Mouse (Mus musculus) layer of hippocampus, adult 18-20 months (tissue): ENCODE data around the gene Lman2. TPM values are rescaled to one million over a fixed set of nuclear protein-coding genes. Genes with fewer than 3 reads are reported as not detected.

Source experiments
- DNase-seq, 2 experiments: peaks; one replicate each; pipeline ENCODE4 v3.0.0; 2022; ENCODE audit warnings: low spot score in 2 of 2
- total RNA-seq, 2 experiments: library from RNA; stranded (reverse); gene quantifications; 2 replicates each; pipeline ENCODE4 v1.2.3; 2021

The Lman2 gene
- total RNA-seq, 2 experiments from 2014 or later: 65.9 to 66.8 TPM

DNA sequence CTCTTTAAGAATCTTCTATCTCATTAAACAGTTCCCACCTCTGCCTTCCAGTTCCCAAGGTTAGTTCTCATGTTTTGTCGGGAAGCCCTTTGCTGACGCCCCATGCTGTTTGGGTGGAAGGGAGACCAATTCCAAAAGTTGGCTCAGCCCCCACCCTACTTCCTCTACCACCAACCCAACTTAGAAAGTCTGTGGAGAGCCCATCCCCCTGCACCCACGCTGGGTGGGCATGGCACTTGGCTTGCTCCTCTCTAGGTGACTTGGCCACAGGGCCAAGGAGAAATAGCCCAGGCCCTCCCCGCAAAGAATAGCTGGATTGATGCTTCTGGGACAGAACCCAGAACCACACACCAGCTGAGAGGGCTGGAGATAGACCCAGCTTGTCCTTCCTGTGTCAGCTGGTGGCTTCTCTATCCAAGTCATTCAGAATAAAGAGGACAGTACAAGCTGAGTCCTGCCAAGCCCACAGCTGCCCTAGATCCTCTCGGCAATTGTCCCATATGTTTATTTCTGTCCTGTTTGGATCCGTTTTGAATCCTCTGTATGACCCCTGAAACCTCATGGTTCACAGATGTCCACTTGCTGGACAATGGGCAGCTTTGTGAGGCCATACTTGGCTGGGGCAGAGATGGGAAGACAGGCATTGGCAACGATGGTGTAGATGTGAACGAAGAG is 8.6 kb upstream of the Lman2 start:
- DNase-seq: peak; percentile 45 to 74

DNA sequence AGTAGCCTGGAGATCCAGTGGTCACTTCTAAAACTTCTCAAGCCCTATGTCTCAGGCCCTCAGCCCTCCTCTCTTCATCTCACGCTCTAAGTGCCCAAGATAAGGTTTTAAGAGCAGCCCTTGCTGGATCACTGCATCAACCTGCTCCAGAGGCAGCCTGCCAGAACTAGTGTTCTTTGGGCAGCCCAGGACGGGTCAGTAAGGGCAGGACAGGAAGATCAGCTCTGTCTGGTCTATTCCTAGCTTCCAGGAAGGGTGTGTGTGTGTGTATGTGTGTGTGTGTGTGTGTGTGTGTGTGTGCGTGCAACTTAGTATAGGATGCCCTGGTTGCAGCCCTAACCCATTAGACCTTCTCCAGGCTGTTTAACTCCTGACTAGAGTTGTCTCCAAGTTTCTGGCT is 7.7 kb upstream of the Lman2 start:
- no peak for DNase-seq

DNA sequence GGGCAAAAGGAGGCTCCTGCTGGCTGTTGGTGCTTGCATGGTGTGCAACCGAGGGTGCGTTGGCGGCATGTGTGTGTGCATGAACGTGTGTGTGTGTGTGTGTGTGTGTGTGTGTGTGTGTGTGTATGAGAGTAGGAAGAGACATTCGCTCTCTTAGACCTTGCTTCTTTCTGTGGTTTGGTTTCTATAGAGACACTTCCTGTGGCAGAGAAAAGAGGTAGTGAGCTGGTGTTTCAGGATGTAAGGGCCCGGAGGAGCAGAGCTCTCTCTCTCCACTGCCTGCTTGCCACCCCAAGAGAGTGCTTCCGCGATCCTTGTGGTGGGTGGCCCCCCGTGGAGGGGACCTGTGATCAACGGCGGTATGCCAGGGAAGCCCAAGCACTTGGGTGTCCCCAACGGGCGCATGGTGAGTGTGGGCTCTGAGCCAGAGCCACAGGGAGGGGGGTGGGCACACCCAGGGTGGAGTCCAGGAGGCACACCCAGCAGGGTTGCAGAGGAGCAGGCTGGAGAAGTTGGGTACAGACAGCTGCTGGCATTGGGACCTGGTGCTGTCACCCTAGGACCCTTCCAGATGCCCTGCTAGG is 7.0 kb upstream of the Lman2 start, which contains the start of gene Rgs14:
Rgs14 (plus strand) TSS at position 202 of the 584 bp plus-strand sequence.
- peak; percentile 34 to 69 for DNase-seq

DNA sequence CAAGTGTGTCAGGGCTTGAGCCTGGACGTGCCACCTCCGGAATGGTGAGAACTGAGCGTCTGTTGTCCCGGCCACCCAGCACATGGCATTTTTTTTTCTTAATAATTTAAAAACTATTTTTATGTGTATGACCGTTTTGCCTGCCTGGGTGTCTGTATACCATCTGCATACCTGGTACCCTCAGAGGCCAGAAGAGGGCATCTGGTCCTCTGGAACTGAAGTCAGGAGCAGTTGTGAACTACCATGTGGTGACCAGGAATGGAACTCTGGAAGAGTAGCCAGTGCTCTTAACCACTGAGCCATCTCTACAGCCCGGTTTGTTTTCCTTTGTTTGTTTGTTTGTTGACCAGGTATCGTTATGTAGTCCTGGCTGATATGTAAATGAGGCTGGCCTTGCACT is 5.8 kb upstream of the Lman2 start:
- no peak for DNase-seq

DNA sequence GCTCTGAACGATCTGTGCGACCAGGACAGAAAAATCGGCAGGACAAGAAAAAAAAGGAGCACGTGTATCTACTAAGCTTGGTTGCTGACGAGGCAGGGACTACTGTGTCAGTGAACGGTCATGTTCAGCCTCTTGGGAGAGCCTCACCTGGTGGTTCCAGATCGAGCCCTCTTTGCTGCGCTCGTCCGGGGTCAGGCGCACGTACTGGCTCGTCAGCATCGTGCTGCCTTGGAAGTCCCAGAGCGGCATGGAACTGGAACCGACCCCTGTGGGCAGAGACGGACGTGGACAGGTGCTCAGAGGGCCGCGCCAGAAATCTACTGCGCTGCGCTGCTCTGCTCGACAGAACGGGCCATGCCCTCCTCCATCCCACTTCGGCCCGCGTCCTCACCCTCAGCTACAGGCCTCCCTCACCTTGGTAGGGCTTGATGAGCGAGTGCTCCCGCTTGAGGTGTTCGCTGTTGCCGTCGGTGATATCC is 570 bp downstream of the Lman2 start:
- DNase-seq: no peak

DNA sequence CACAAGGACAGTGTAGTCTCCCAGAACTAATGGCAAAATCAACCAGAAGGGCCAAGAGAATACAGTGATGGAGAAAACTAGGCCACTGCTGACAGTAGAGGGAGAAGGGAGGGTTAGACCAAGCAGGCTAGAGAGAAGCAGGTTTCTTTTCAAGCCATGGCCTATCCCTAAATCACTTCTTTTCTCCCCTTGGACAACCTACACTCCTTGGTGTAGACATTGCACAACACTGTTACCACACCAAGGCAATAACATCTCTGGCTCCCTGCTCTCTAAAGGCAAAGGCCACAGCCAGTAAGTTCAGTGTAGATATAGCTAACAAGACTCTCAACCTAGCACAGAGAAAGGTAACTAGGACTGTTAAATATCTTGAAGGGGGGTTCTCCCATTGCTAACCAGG is 1.4 kb downstream of the Lman2 start:
- DNase-seq: no peak

DNA sequence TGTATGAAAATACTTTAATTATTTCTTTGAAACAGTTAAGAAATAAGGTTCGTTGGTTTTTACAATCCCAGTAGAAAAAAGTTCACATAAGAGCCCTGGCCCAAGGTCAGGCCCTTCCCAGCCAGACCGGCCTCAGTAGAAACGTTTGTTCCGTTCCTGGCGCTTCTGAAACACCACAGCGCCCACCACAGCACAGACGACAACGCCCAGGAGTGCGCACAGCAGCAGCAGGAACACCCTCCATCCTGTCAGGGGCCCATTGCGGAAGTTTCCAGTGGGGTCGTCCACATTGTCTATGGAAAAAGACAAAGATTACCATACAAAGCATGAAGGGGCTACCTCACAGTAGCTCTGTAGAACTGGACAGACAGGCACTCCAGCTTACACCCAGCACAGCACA is 15.8 kb downstream of the Lman2 start:
- DNase-seq: no peak

DNA sequence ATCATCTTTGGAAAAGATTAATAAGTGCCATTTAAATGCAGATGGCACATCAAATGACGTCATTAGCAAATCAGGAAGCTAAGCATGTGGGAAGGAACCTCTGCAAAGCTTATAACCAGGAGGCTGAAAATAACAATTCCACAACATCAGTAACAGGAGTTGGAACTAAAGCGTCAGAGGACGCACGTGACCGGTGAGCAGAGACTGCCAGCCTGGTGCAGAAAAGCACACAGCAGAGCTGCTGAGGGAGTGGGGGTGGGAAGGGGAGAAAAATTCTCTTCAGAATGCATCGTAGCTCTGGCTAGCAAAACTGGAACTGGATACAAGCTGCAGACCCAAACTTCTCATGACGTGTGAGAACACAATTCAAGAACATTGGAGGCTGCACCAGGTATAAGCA is 18.3 kb downstream of the Lman2 start:
- DNase-seq: peak; percentile 57 to 64

DNA sequence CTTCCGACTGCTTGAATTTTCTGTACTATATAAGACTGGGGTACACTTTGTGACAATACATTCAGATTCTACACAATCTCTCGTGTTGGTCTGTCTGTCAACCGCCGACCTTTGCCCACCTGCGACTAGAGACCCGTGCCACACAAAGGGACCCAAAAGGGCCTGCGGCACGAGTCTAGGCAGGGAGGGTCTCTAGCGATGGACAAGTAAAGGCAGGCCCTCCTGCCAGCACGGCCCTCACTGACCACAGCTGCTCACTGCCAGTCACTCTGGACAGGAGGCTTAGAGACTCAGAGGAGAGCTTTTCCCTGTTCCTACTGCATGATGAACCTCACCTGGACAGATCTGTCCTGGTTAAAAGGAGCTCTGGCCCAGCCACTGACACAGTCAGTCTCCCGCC is 20.1 kb downstream of the Lman2 start:
- no peak for DNase-seq

DNA sequence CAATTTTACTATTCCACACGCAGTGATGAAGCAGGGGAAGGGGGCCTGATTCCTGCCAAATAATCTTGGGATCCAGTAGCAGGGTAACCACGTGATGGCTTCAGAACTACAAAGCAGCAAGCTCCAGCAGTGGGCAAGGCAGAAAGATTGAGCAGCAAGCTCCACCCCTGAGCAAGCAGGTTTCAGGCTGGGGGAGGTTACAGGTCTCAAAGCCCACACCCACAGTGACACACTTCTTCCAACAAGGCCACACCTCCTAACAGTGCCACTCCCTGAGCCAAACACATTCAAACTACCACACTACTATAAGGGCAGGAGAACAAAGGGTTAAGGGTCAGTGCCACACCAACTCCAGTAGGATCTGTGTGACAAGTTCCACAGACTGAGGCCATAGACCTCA is 23.3 kb downstream of the Lman2 start:
- DNase-seq: no peak

DNA sequence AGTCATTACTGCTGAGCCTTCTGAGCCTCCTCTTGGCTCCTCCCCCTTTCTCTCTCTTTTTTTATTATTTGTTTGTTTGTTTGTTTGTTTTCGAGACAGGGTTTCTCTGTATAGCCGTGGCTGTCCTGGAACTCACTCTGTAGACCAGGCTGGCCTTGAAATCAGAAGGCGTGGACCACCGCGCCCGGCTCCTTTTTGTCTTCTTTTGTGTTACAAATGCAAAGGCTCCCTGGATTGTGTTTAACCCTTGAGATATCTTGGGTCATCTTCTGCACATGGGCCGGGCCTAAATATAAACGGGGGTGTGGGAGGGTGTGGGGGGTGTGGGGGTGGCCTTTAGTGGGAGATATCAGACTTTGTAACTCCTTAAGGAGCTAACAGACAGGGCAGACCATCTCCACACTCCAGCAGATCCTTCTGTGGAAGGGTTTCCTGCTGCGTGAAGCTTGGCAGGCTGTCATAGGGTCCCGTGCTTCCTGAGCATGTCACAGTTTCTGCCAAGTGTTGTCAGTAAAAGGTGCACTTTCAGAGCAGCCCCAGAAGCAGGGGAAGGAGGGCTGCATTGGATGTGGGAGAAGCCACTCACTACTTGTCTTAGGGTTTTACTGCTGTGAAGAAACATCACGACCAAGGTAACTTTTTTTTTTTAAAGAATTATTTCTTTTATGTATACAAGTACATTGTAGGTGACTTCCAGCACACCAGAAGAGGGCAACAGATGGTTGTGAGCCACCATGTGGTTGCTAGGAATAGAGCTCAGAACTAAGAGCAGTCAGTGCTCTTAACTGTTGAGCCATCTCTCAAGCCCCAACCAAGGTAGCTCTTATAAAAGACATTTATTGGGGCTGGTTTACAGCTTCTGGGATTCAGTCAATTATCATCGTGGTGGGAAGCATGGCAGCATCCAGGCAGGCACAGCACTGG is 24.2 kb downstream of the Lman2 start:
- peak in 1 of 2 experiments; percentile 62 for DNase-seq

DNA sequence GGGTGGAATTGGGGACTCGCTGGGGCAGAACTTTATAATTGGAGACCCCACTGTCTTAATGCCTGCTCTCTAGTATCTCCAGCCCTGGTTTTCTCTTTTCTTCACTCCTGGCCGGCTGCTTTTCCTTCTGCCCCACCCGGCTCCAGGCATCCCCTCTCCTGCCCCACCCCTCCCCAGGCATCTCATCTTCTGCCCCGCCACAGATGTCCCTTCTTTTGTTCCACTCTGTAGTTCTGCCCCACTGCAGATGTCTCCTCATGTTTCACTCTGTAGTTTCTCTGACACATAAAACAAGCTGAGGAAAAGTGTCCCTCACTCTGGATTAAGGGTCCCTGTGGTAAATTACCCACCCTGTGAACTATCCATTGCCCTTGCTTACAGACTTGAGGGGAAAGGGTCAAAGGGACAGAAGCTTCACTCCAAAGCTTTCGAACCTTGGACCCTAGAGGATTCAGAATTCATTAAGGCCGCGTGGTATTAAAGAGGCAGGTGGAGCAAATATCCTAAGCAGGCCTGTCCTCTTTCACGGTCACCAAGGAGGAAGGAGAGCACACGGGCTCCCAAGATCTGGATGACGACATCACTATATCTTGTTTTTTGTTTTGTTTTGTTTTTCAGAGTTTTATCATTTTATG is 25.1 kb downstream of the Lman2 start:
- no peak for DNase-seq

DNA sequence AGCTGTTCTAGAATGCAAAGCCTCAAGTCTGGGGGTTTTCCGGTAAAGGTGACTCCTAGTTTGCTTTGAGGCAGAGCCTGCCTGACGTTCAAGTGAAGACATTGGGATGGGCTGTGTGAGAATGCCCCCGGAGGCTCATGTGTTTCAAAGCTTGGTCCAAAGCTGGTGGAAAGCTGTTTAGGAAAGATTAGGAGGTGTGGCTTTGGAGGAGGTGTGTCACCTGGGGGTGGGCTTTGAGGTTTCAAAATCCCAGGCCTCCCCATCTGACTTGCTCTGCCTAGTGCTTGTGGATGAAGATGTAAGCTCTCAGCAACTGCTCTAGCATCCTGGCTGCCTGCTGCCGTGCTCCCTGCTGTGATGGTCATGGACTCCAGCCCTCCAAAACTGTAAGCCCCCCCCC is 26.9 kb downstream of the Lman2 start:
- DNase-seq: no peak

DNA sequence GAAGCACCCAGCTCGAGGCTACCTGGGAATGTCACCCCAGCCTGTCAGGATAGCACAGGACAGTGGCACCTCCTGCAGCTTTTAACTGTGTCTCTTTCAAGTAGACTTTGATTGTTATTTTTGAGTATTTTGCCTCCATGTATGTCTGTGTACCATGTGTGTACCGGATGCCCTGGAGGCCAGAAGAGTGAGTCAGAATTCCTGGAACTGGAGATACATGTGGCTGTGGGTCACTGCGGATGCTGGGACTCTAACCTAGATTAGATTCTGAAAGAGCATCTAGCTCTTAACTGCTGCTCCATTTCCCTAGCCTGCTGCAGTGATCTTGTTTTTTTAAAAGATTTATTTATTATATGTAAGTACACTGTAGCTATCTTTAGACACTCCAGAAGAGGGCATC is 30.3 kb downstream of the Lman2 start:
- no peak for DNase-seq

DNA sequence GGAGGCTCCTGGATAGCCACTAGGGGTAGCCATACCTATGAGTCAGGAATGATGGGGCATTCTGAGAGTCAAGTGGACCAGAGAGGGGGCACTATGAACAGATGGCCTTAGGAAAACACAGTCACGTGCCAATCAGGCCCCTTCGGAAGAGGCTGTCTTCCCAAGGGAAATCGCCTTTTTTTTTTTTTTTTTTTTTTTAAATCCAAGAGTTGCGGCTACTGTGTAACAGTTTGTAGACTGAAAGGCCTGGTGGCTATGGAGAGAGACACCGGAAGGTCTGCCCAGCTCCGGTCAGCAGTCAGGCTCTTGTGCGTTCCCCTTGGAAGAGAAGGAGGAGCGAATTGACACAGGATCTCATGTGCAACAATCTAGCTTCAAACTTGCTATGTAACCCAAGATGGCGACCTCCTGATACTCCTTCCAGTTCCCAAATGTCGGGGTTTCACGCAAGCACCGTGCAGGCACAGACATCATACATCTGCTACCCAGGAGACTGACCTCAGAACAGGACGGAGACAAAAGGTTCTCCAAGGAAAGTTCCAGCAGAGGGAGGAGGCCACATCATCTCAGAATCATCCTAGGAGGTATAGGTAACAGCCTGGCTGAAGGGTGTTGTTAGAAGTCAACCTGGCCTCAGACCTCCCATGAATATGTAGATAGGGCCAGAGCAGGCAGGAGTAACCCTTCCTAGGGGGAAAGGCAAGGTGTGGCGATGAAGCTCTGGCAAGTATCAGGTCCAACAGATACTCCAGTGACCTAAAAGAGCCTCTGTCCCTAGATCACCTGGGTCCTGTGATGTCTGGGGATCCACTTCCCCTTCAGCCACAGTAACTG is 31.8 kb downstream of the Lman2 start:
- DNase-seq: no peak

DNA sequence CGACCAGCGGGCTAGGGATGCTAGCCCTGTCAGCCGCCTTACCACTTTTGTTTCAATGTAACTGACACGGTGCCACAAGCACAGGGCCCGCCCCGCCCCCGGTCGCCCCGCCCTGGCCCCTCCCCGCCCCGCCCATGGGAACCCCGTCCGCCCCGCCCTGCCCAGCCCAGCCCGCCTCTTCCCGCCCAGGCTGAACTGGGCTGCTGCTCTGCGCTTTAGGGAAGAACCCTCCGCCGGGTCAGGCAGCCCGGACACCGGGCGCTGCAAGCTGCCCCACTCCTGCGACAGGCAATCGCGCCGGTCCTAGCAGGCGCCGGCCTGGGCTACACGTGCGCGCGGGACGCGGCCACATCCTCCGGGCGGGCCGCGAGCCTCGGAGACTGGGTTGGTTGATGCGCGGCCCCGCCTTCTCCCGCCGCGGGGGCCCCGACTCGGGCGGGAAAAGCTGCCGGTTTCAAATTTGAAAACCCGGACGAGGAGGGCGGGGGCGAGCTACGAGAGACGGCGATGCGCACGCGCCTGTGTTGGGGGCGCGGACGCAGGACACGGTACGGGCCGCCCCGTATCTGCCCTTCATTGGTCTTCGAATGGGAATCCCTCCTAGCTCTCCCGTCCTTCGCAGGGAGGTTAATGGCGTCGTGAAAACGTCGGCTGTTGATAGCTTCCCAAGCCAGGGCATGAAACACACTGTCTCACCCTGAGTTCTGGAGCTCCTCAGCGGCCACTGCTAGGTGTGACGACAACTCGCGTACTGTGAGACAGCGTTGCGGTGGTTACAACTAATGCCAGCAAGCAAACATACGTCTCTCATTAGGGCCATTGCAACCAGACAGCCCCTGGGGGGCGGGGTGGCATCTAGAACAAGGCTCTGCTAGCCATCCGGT is 32.7 kb downstream of the Lman2 start, which contains the start of gene Mxd3:
Mxd3 (minus strand) TSS at position 141 of the 884 bp plus-strand sequence.
- peak; percentile 75 to 79 for DNase-seq

DNA sequence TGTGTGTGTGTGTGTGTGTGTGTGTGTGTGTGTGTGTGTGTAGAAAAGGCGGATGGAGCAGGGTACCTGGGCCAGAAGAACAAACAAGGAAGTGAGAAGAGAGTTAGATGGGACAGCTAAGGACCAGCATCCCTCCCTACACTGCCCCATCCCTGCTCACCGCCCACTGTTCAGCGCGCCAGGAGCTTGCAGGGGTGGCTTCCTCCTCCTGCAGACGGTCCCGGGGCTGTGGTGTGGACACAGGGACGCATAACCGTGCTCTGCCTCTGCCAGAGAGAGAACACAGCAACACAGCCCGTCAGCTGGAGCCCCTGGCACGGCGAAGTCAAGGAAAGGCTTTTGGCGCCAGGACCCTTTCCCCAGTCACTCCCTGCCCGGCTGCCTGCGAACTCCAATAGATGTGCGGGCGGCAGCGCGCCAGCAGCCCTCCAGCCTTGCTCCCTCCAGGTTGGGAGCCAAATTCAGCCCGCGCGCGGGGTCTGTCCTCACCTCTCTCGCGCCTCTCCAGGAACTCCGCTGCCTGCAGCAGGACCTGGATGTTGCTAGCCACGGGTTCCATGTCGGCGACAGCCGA is 33.4 kb downstream of the Lman2 start:
- no peak for DNase-seq

DNA sequence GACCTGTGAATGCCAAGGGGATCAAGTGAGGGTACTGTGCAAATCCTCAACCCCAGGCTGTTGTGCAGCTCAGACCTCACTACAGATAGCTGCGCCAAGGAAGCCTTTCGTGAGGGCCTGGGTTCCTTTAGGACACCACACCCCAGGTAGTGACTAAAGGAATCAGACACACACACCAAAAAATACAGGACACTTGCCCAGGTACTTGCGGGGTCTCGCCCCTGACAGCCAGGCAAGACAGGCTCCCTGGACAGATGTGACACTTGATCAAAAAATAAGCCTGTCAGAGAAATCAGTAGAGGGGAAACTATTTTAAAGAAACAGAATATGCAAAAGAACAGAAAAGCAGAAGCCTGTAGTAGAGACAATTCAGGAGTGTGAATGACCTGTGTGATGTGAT is 33.9 kb downstream of the Lman2 start:
- DNase-seq: no peak

DNA sequence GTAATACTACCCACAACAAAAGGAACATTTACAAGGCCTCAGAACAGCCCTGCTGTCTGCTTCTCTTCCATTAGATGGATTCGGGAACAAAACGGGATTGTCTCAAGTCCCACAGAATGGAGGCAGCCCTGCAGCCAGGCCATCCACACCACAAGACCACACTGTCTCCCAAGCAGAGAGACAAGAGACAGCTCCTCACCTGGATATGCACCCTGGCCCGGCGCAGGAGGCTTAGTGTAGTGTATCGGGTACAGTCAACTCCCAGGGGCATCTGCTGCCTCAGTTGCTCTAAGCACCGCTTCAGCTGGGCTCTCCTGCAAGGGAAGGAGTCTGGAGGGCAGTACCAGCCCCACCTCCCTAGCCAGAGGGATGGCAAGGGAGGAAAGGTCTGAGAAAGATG is 34.4 kb downstream of the Lman2 start:
- no peak for DNase-seq
